Mouse (Mus musculus): ENCODE data around the gene Cachd1. TPM values are rescaled to one million over a fixed set of nuclear protein-coding genes. Genes with fewer than 3 reads are reported as not detected.

The Cachd1 gene
- total and polyA plus RNA-seq, 3 experiments = 6.1 to 55.2 (median 28.8) TPM

GRCm38 (mm10) chr4:100850846-100851495 lies 74.5 kb downstream of the Cachd1 start:
- TF ChIP-seq CTCF (IDR thresholded peaks at IDR 0.05; ENCODE audit: low read depth, low read length) (no peak), TAL1 (conservative IDR thresholded peaks at IDR 0.05; ENCODE audit: low read depth, low read length) (no peak)
- H3K36me3 ChIP-seq (replicated peaks) = no peaks in the 10 kb centered on the region
- no peak overlapping the region for H3K4me3 ChIP-seq (ENCODE audit: low read depth, low read length)
- no peak for ATAC-seq (ENCODE audit: extremely low read depth, insufficient number of reproducible peaks, low FRiP score, poor library complexity, severe bottlenecking)
- DNase-seq (ENCODE audit: low spot score) = no peak
- H3K4me1 ChIP-seq (ENCODE audit: insufficient read depth, low read depth, low read length) = no peaks in the 10 kb centered on the region
- no peaks in the 10 kb centered on the region for H3K27me3 ChIP-seq (ENCODE audit: insufficient read depth, low read length)
- no peaks in the 10 kb centered on the region for H3K9me3 ChIP-seq (replicated peaks)

GRCm38 (mm10) chr4:100852448-100852847 lies 76.0 kb downstream of the Cachd1 start:
- Histone ChIP-seq H3K4me1 (ENCODE audit: insufficient read depth, low read depth, low read length) (no peaks in the 10 kb centered on the region), H3K9me3 (replicated peaks) (no peaks in the 10 kb centered on the region), H3K4me3 (ENCODE audit: low read depth, low read length) (no peak overlapping the region), H3K36me3 (replicated peaks) (no peaks in the 10 kb centered on the region), H3K27me3 (ENCODE audit: insufficient read depth, low read length) (no peaks in the 10 kb centered on the region)
- no peak for DNase-seq (ENCODE audit: low spot score)
- TF ChIP-seq GATA1 (IDR thresholded peaks at IDR 0.05; ENCODE audit: borderline replicate concordance, low read length) (no peak), GATA2 (IDR thresholded peaks at IDR 0.05; ENCODE audit: borderline replicate concordance, low read depth, low read length) (no peak), POLR2AphosphoS5 (IDR thresholded peaks at IDR 0.05; ENCODE audit: insufficient replicate concordance, low read depth, low read length) (no peak), CTCF (IDR thresholded peaks at IDR 0.05; ENCODE audit: low read depth, low read length) (no peak), TAL1 (conservative IDR thresholded peaks at IDR 0.05; ENCODE audit: low read depth, low read length) (no peak)
- ATAC-seq (ENCODE audit: extremely low read depth, insufficient number of reproducible peaks, low FRiP score, poor library complexity, severe bottlenecking) = no peak

DNA sequence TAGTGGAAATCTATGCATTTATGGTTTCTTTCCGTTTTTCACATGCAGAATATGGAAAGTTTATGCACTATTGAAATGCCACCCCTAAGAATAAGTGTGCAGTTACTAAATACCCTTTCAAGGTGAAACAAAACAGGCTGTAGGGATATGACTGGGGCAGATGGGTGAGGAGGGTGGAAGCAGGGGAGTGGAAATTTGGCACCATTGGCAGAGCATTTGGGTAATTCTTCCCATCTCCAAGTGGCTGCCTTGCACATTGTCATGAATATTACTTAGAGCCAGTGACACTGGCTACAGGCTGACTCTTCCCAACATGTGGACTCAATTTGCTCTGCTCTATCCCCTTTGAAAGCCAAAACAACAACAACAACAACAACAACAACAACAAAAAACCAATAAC lies 77.0 kb downstream of the Cachd1 start:
- DNase-seq (ENCODE audit: low spot score) = no peak
- TF ChIP-seq GATA2 (IDR thresholded peaks at IDR 0.05; ENCODE audit: borderline replicate concordance, low read depth, low read length) = no peak
- TF ChIP-seq TAL1 (conservative IDR thresholded peaks at IDR 0.05; ENCODE audit: low read depth, low read length) = no peak
- no peak for TF ChIP-seq CTCF (IDR thresholded peaks at IDR 0.05; ENCODE audit: low read depth, low read length)
- TF ChIP-seq GATA1 (IDR thresholded peaks at IDR 0.05; ENCODE audit: borderline replicate concordance, low read length) = no peak
- no peak for TF ChIP-seq POLR2AphosphoS5 (IDR thresholded peaks at IDR 0.05; ENCODE audit: insufficient replicate concordance, low read depth, low read length)
- Histone ChIP-seq H3K27me3 (ENCODE audit: insufficient read depth, low read length) (no peaks in the 10 kb centered on the region), H3K9me3 (replicated peaks) (no peaks in the 10 kb centered on the region), H3K4me3 (ENCODE audit: low read depth, low read length) (no peak overlapping the region), H3K36me3 (replicated peaks) (no peaks in the 10 kb centered on the region), H3K4me1 (ENCODE audit: insufficient read depth, low read depth, low read length) (no peaks in the 10 kb centered on the region)
- no peak for ATAC-seq (ENCODE audit: extremely low read depth, insufficient number of reproducible peaks, low FRiP score, poor library complexity, severe bottlenecking)

GRCm38 (mm10) chr4:100855373-100855772 lies 78.9 kb downstream of the Cachd1 start:
- Histone ChIP-seq H3K36me3 (replicated peaks) (no peaks in the 10 kb centered on the region), H3K9me3 (replicated peaks) (no peaks in the 10 kb centered on the region), H3K4me1 (ENCODE audit: insufficient read depth, low read depth, low read length) (no peaks in the 10 kb centered on the region), H3K27me3 (ENCODE audit: insufficient read depth, low read length) (no peaks in the 10 kb centered on the region), H3K4me3 (ENCODE audit: low read depth, low read length) (no peak overlapping the region)
- DNase-seq (ENCODE audit: low spot score) (no peak), ATAC-seq (ENCODE audit: extremely low read depth, insufficient number of reproducible peaks, low FRiP score, poor library complexity, severe bottlenecking) (no peak)
- TF ChIP-seq GATA2 (IDR thresholded peaks at IDR 0.05; ENCODE audit: borderline replicate concordance, low read depth, low read length) = no peak
- no peak for TF ChIP-seq TAL1 (conservative IDR thresholded peaks at IDR 0.05; ENCODE audit: low read depth, low read length)
- no peak for TF ChIP-seq POLR2AphosphoS5 (IDR thresholded peaks at IDR 0.05; ENCODE audit: insufficient replicate concordance, low read depth, low read length)
- TF ChIP-seq CTCF (IDR thresholded peaks at IDR 0.05; ENCODE audit: low read depth, low read length) = no peak
- no peak for TF ChIP-seq GATA1 (IDR thresholded peaks at IDR 0.05; ENCODE audit: borderline replicate concordance, low read length)

DNA sequence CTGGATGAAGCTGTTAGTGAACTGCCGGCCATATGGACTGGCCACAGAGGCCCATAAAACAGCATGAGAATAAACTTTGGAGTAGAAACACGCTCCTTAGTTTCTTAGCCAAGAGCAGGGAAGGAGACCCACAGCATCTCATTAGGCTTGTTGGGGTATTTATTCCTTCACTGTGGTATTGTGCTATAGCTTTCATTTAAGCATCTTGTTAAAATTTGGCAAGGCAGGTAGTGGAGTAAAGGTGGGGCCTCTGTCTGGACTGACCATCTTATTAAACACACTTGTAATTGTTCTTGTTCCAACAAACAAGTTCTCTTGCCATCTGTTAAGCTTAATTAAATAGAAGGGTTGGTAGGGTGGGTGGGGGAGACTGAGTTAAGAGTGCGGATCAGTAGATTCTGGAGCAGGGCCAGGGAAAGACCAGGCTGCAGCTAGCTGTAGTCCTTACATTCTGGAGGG lies 81.0 kb downstream of the Cachd1 start:
- Histone ChIP-seq H3K9me3 (replicated peaks) (no peaks in the 10 kb centered on the region), H3K4me3 (ENCODE audit: low read depth, low read length) (no peak overlapping the region), H3K36me3 (replicated peaks) (no peaks in the 10 kb centered on the region), H3K4me1 (ENCODE audit: insufficient read depth, low read depth, low read length) (no peaks in the 10 kb centered on the region), H3K27me3 (ENCODE audit: insufficient read depth, low read length) (no peaks in the 10 kb centered on the region)
- DNase-seq (ENCODE audit: low spot score) (no peak), ATAC-seq (ENCODE audit: extremely low read depth, insufficient number of reproducible peaks, low FRiP score, poor library complexity, severe bottlenecking) (no peak)
- no peak for TF ChIP-seq GATA1 (IDR thresholded peaks at IDR 0.05; ENCODE audit: borderline replicate concordance, low read length)
- no peak for TF ChIP-seq CTCF (IDR thresholded peaks at IDR 0.05; ENCODE audit: low read depth, low read length)
- TF ChIP-seq GATA2 (IDR thresholded peaks at IDR 0.05; ENCODE audit: borderline replicate concordance, low read depth, low read length) = no peak
- TF ChIP-seq POLR2AphosphoS5 (IDR thresholded peaks at IDR 0.05; ENCODE audit: insufficient replicate concordance, low read depth, low read length) = no peak
- no peak for TF ChIP-seq TAL1 (conservative IDR thresholded peaks at IDR 0.05; ENCODE audit: low read depth, low read length)

DNA sequence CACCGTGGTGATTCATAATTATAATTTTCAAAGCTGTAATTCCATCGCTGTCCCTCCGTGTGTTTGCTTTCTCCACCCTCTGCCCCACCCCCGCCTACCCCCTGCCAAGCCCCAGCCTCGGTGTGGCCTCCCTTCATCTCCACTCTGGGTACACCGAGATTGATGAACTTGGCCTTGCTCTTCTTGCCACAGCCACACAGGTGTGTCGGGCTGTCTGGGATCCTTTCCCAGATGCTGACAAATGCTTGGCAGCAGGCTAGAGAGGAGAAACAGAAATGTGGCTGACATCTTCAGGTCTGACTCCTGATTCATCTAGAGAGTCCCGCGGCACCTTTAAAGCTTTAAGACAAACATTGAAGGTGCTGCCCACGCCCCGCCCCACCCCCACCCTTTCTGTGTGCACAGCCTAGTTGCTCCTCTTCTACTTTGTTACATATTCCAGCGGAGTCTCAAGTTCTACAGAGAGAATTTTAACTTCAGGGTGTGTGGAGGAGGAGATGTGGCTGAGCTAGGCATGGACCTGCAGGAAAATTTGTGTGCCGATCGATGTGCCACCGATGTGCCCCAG lies 87.5 kb downstream of the Cachd1 start:
- no peaks in the 10 kb centered on the region for H3K4me1 ChIP-seq (ENCODE audit: insufficient read depth, low read depth, low read length)
- H3K4me3 ChIP-seq (ENCODE audit: low read depth, low read length) = no peak overlapping the region
- H3K9me3 ChIP-seq (replicated peaks) = no peaks in the 10 kb centered on the region
- ATAC-seq (ENCODE audit: extremely low read depth, insufficient number of reproducible peaks, low FRiP score, poor library complexity, severe bottlenecking) = no peak
- no peaks in the 10 kb centered on the region for H3K27me3 ChIP-seq (ENCODE audit: insufficient read depth, low read length)
- no peak for DNase-seq (ENCODE audit: low spot score)
- no peaks in the 10 kb centered on the region for H3K36me3 ChIP-seq (replicated peaks)
- TF ChIP-seq POLR2AphosphoS5 (IDR thresholded peaks at IDR 0.05; ENCODE audit: insufficient replicate concordance, low read depth, low read length) (no peak), TAL1 (conservative IDR thresholded peaks at IDR 0.05; ENCODE audit: low read depth, low read length) (no peak), CTCF (IDR thresholded peaks at IDR 0.05; ENCODE audit: low read depth, low read length) (no peak), GATA2 (IDR thresholded peaks at IDR 0.05; ENCODE audit: borderline replicate concordance, low read depth, low read length) (no peak), GATA1 (IDR thresholded peaks at IDR 0.05; ENCODE audit: borderline replicate concordance, low read length) (no peak)

Measured in G1E (cell line).